Mouse (Mus musculus) embryonic facial prominence, embryonic 11.5 days (tissue): Measurements from ENCODE around the gene Col15a1. TPM values are rescaled to one million over a fixed set of nuclear protein-coding genes. Genes with fewer than 3 reads are reported as not detected.

ENCODE experiments used
- ATAC-seq: fragments of 200-750 bp; cut with Nextera tagmentation; replicated peaks from 2 replicates; pipeline ENCODE4 v1.8.0; 2017; ENCODE audit warnings: low read depth; ENCODE audit not compliant: insufficient number of reproducible peaks, low FRiP score, low TSS enrichment
- DNase-seq: peaks from one replicate; pipeline ENCODE4 v3.0.0-alpha.2; 2015; ENCODE audit warnings: low spot score
- H3K27ac ChIP-seq: fragments of 300-500 bp; sonication (generic); replicated peaks from 2 replicates; pipeline ENCODE4 v1.5.1; 2014; ENCODE audit warnings: mild to moderate bottlenecking, low read depth, low read length, control low read depth
- H3K27me3 ChIP-seq: fragments of 300-500 bp; sonication (generic); 2 replicates; pipeline ENCODE4 v1.6.1; 2014; ENCODE audit warnings: mild to moderate bottlenecking, low read length, moderate library complexity, mixed read lengths; ENCODE audit not compliant: control insufficient read depth, insufficient read depth
- H3K36me3 ChIP-seq: fragments of 300-500 bp; sonication (generic); replicated peaks from 2 replicates; pipeline ENCODE4 v1.6.1; 2014; ENCODE audit warnings: low read depth, mild to moderate bottlenecking, low read length, moderate library complexity, mixed read lengths; ENCODE audit not compliant: control insufficient read depth, insufficient read depth
- H3K4me1 ChIP-seq: fragments of 300-500 bp; sonication (generic); 2 replicates; pipeline ENCODE4 v1.6.1; 2014; ENCODE audit warnings: low read length, mixed read lengths; ENCODE audit not compliant: control insufficient read depth, insufficient read depth
- H3K4me2 ChIP-seq: fragments of 300-500 bp; sonication (generic); 2 replicates; pipeline ENCODE4 v1.6.1; 2014; ENCODE audit warnings: low read depth, mild to moderate bottlenecking, control low read depth, low read length, moderate library complexity
- H3K4me3 ChIP-seq: fragments of 300-500 bp; sonication (generic); 2 replicates; pipeline ENCODE4 v1.5.1; 2014; ENCODE audit warnings: low read depth, low read length, control low read depth
- H3K9ac ChIP-seq: fragments of 300-500 bp; sonication (generic); replicated peaks from 2 replicates; pipeline ENCODE4 v1.6.1; 2014; ENCODE audit warnings: mild to moderate bottlenecking, control low read depth, low read length
- H3K9me3 ChIP-seq: fragments of 300-500 bp; sonication (generic); replicated peaks from 2 replicates; pipeline ENCODE4 v1.6.1; 2016; ENCODE audit warnings: mild to moderate bottlenecking, low read length, inconsistent platforms, mixed read lengths; ENCODE audit not compliant: control insufficient read depth
- WGBS: fragments of 180-500 bp; shearing (Covaris S2); extraction: QIAGEN DNeasy Blood & Tissue Kit; methylation state at CpG from one replicate; pipeline ENCODE4 v1.1.7; 2014; 5-methylcytosine and 5-hydroxymethylcytosine counted together
- polyA plus RNA-seq: library from polyadenylated mRNA; unstranded; fragments of >200 nt; fragmentation: Nextera tagmentation; extraction: Ambion mirVana; gene quantifications from 2 replicates; pipeline ENCODE4 v1.2.1, GENCODE M21; 2014

The Col15a1 gene
- polyA plus RNA-seq, 1 experiment from 2014 or later, result 8.8 TPM

DNA sequence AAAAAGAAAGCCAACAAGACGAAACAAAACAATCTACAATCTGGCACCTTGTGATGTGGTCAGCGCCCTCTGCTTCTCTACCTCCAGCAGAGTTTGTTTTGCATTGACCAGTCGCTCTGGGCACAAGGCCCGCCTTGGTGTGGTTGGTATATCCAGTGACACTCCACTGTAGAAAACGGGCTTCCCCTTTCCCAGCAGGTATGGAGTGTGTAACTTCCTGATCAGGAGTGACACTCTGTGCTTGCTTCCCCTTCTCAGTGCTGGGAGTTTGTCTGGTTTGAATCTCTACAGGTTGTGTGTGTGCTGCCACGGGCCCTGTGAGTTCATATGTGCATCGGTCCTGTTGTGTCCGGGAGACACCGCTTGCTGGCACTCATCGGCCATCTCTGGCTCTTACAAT lies 11.4 kb downstream of the Col15a1 start:
- WGBS, result 80% methylated on average over 10 of the region's 10 CpGs
- no peaks in the 10 kb centered on the region for H3K4me1 ChIP-seq

DNA sequence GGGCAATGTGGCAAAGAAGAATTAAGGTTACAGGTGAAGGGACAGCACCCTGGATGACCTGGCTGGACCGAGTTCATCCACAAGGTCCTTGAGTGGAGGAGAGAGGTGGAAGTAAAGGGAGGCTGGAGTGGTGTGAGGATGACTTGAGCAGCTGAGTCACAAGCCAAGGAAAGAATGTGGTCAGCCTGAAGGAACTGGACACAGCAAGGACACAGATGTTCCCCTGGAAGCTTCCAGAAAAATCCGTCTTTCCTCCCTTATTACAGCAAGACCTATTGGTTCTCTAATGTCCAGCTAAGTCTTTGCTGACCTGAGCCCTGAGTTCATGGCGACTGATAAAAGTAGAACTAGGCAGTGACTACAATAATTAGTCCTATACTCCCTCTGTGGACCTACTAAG lies 12.6 kb downstream of the Col15a1 start:
- no peaks in the 10 kb centered on the region for H3K27me3 ChIP-seq
- H3K9me3 ChIP-seq, result no peaks in the 10 kb centered on the region
- WGBS, result 73% methylated on average over 3 of the region's 3 CpGs
- ATAC-seq, result no peak
- no peak overlapping the region for H3K4me2 ChIP-seq
- DNase-seq, result no peak
- H3K36me3 ChIP-seq, result no peaks in the 10 kb centered on the region
- H3K4me1 ChIP-seq, result no peaks in the 10 kb centered on the region
- H3K9ac ChIP-seq, result no peak overlapping the region
- no peak overlapping the region for H3K4me3 ChIP-seq
- no peak overlapping the region for H3K27ac ChIP-seq

More for the DNA sequence above, 11.4 kb downstream of the Col15a1 start:
- ATAC-seq (no peak), DNase-seq (no peak)
- Histone ChIP-seq H3K36me3 (no peaks in the 10 kb centered on the region), H3K27me3 (no peaks in the 10 kb centered on the region), H3K4me3 (no peak overlapping the region), H3K9me3 (no peaks in the 10 kb centered on the region), H3K27ac (no peak overlapping the region), H3K9ac (no peak overlapping the region), H3K4me2 (no peak overlapping the region)

DNA sequence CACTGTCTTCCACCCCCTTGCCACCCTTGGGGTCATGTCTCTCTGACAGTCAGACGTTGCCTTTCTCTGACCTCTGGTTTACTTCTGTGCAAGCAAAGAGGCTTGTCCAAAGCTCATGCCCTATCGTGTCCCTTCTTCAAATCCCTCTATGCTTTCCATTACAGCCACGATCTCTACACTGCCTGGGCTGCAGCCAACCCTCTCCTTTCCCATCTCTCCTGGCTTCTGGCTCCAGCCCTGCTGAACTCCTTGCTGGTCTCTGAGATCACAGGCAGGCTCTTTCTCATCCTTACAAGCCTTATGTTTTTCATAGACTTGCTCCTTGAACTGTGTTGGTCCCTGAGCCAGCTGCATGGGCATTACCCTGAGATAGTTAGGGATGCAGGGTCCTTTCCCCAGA lies 14.2 kb downstream of the Col15a1 start:
- Histone ChIP-seq H3K4me1 (no peaks in the 10 kb centered on the region), H3K9ac (no peak overlapping the region), H3K36me3 (no peaks in the 10 kb centered on the region), H3K4me3 (no peak overlapping the region), H3K9me3 (no peaks in the 10 kb centered on the region), H3K4me2 (no peak overlapping the region), H3K27ac (no peak overlapping the region), H3K27me3 (no peaks in the 10 kb centered on the region)
- DNase-seq (no peak), ATAC-seq (no peak)
- WGBS, result 80% methylated on average over 3 of the region's 3 CpGs

DNA sequence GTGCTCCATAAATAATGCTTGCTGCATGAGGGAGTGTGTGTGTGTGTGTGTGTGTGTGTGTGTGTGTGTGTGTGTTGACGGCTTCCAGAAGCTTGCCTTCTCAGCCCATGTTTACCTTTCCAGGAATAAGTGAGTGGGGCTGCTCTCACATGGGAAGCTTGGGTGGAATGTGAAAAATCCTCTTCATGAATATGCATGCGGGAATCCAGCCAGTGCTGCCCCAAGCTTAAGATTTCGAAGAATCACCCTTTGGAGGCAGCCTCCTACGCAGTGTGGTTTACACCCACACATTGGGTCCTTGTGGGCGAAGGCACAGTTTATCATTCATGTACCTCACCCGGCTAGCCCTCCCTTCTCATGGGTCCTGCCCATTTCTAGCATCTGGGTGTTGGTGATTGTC lies 18.0 kb downstream of the Col15a1 start:
- Histone ChIP-seq H3K4me2 (no peak overlapping the region), H3K9me3 (no peaks in the 10 kb centered on the region), H3K4me3 (no peak overlapping the region), H3K27ac (no peak overlapping the region), H3K27me3 (no peaks in the 10 kb centered on the region), H3K36me3 (no peaks in the 10 kb centered on the region), H3K9ac (no peak overlapping the region), H3K4me1 (no peaks in the 10 kb centered on the region)
- DNase-seq (no peak), ATAC-seq (no peak)
- WGBS, result 76% methylated on average over 6 of the region's 6 CpGs

DNA sequence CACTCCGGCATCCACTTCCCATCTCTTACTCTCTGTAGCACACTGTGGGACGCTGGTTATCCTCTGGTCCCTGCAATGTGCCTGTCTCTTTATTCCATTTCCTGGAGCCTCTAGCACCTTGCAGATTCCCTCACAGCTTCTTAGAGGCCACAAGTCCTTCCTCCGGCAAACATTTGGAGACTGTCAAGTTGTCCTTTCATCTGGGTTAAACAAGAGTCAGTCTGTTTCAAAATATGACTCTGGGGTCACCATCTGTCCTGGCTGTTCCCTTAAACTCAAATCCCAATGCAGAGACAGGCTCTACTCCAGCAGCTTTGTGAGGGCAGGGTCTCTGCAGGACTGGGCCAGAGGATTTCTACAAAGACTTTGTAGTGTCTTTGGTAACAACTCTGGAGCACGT lies 19.1 kb downstream of the Col15a1 start:
- no peak overlapping the region for H3K4me2 ChIP-seq
- DNase-seq (no peak), ATAC-seq (no peak)
- H3K9ac ChIP-seq, result no peak overlapping the region
- no peaks in the 10 kb centered on the region for H3K27me3 ChIP-seq
- WGBS, result 63% methylated on average over 4 of the region's 4 CpGs
- no peaks in the 10 kb centered on the region for H3K9me3 ChIP-seq
- no peaks in the 10 kb centered on the region for H3K36me3 ChIP-seq
- H3K4me1 ChIP-seq, result no peaks in the 10 kb centered on the region
- H3K4me3 ChIP-seq, result no peak overlapping the region
- H3K27ac ChIP-seq, result no peak overlapping the region

DNA sequence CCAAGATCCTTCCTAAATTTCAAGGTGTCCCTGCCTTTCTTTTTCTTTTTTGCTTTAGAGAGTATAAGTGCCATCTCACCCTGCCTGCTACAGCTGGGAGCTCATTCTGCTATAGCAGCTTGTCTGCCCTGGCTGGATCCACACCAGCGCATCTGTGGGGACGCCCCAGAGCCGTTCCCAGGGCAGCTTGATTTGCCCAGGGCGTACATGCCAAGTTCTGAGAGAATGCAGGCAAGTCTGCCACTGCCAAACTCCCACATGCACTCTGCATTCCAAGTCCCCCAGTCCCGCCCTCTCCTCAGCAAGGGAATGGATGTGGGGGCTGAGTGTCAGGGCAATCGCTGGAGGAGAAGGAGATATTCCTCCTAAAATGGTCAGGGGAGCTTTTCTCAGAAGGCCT lies 19.8 kb downstream of the Col15a1 start:
- Histone ChIP-seq H3K36me3 (no peaks in the 10 kb centered on the region), H3K9ac (no peak overlapping the region), H3K4me3 (no peak overlapping the region), H3K4me1 (no peaks in the 10 kb centered on the region), H3K27ac (no peak overlapping the region), H3K27me3 (no peaks in the 10 kb centered on the region), H3K4me2 (no peak overlapping the region), H3K9me3 (no peaks in the 10 kb centered on the region)
- DNase-seq (no peak), ATAC-seq (no peak)
- 74% methylated on average over 6 of the region's 6 CpGs for WGBS

DNA sequence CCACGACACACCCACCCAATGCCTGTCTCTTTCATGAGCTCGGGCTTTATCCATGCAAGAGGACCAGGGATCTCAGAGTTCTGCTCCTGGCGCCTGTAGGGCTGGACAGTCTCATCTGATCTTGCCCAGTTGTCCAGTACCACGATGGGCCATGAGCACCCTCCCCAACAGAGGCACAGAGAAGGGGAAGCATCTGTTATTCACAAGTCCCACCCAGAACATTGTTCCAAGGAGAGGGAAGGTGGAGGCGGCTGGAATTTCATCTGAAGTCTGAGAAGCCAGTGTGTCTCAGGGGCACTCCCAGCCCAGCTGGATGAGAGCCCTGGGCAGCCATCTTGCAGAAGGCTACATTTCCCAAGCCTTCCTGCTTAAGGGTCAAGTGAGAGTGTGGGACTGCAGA lies 21.0 kb downstream of the Col15a1 start:
- Histone ChIP-seq H3K27ac (no peak overlapping the region), H3K36me3 (no peaks in the 10 kb centered on the region), H3K4me1 (no peaks in the 10 kb centered on the region), H3K4me3 (no peak overlapping the region), H3K27me3 (no peaks in the 10 kb centered on the region), H3K4me2 (no peak overlapping the region), H3K9ac (no peak overlapping the region), H3K9me3 (no peaks in the 10 kb centered on the region)
- WGBS, result 84% methylated on average over 5 of the region's 5 CpGs
- no peak for ATAC-seq
- no peak for DNase-seq

DNA sequence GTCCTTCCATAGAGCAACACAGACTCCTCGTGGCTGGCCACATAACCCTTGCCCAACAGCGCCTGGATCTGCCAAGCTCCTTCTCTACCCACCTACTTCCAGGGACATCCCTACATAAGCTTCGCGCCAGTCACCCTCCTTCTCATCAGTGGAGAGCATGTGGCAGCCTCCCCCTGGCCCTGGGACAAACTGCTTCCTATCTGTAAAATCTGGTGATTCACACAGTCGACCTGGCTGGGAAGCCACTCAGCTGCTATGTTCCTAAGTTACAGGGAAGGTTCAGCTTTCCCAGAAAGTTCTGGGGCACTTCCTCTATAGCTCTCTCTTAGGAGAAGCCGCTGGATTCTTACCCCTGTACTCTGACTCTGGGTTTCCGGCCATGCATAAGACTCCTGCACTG lies 22.5 kb downstream of the Col15a1 start:
- H3K36me3 ChIP-seq, result no peaks in the 10 kb centered on the region
- no peak overlapping the region for H3K4me3 ChIP-seq
- 83% methylated on average over 7 of the region's 7 CpGs for WGBS
- H3K4me2 ChIP-seq, result no peak overlapping the region
- no peak for ATAC-seq
- H3K27me3 ChIP-seq, result no peaks in the 10 kb centered on the region
- H3K27ac ChIP-seq, result no peak overlapping the region
- no peaks in the 10 kb centered on the region for H3K9me3 ChIP-seq
- H3K9ac ChIP-seq, result no peak overlapping the region
- DNase-seq, result no peak
- H3K4me1 ChIP-seq, result no peaks in the 10 kb centered on the region
